Mouse (Mus musculus): ENCODE measurements around the gene Psapl1.
"Not testable (repeated sequence)": the region's sequence is repeated elsewhere in the genome, so short reads cannot be mapped to it uniquely, and the experiment has no call there.

Gene Psapl1

GRCm38 (mm10) chr5:36202781-36203180 lies 1.0 kb upstream of the Psapl1 start:
- DNase-seq (ENCODE audit: extremely low read depth, insufficient read length, low spot score), result no peak

- DNase-seq (ENCODE audit: extremely low read depth, insufficient read length, low spot score), result no peak
These were observed 400 bp upstream of the Psapl1 start for GRCm38 (mm10) chr5:36203421-36203820.

GRCm38 (mm10) chr5:36205397-36205796 lies 1.6 kb downstream of the Psapl1 start:
- no peak for DNase-seq (ENCODE audit: extremely low read depth, insufficient read length, low spot score)

- DNase-seq (ENCODE audit: extremely low read depth, insufficient read length, low spot score), result no peak
These were observed 5.0 kb downstream of the Psapl1 start for GRCm38 (mm10) chr5:36208803-36209202.

DNA sequence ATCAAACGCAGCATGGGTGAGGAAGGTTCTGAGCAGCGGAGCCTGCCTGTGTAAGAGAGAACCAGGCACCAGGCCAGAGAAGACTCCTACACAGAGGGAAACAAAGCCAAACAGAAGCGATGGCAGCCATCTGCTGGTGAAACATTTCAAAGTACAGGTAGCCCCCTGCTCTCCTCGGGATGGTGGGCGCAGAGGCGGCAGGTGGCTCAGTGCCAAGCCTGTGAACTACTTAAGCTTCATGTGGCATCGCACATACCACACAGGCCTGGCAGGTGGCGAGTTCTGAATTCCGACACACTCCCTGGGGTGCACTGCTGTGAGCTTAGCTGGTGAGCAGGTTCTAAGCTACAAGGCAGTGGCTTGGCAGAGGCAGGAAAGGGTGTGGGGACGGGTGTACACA lies 9.5 kb downstream of the Psapl1 start:
- no peak for DNase-seq (ENCODE audit: extremely low read depth, insufficient read length, low spot score)

DNA sequence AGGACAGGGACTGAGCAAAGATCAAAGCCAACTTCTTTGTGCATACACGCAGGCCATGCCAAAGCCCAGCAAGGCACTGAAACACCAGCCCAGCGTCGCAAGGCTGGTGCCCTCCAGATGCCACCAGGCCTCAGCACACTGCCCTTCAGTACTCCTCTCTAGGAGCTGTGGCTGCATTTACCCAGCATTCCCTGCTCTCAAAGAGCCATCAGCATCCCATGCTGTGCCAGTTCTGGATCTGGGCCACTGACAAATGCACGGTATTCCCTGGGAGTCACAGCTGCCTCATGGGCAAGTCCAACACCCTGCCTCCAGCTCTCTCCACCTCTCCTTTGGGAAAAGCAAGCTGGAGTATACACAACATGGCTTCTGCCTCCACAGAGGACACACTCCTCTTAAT lies 16.3 kb downstream of the Psapl1 start:
- DNase-seq (ENCODE audit: extremely low read depth, insufficient read length, low spot score), result no peak

DNA sequence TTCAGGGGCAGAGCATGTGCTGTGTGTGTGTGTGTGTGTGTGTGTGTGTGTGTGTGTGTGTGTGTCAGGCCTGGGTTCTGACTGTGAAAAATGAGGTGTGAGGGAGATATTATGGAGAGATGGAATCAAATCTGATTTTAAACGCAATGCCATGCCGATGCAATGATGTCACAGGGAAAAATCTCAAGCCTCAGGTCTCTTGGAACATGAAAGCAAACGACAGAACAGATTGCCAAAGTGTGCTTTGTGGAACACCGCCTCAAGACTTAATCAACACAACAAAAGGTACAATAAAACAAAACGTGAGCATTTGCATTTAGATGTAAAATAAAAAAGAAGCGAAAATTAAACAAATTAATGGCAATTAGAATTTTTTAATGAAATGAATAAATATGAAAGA lies 16.8 kb downstream of the Psapl1 start:
- no peak for DNase-seq (ENCODE audit: extremely low read depth, insufficient read length, low spot score)

- DNase-seq (ENCODE audit: extremely low read depth, insufficient read length, low spot score), result no peak
These were observed 20.0 kb downstream of the Psapl1 start for GRCm38 (mm10) chr5:36223787-36224186.

- DNase-seq (ENCODE audit: extremely low read depth, insufficient read length, low spot score), result no peak
These were observed 22.0 kb downstream of the Psapl1 start for GRCm38 (mm10) chr5:36225855-36226254.

- no peak for DNase-seq (ENCODE audit: extremely low read depth, insufficient read length, low spot score)
These were observed 22.5 kb downstream of the Psapl1 start for GRCm38 (mm10) chr5:36226296-36226695.

- no peak for DNase-seq (ENCODE audit: extremely low read depth, insufficient read length, low spot score)
These were observed 24.9 kb downstream of the Psapl1 start for GRCm38 (mm10) chr5:36228405-36229370.

DNA sequence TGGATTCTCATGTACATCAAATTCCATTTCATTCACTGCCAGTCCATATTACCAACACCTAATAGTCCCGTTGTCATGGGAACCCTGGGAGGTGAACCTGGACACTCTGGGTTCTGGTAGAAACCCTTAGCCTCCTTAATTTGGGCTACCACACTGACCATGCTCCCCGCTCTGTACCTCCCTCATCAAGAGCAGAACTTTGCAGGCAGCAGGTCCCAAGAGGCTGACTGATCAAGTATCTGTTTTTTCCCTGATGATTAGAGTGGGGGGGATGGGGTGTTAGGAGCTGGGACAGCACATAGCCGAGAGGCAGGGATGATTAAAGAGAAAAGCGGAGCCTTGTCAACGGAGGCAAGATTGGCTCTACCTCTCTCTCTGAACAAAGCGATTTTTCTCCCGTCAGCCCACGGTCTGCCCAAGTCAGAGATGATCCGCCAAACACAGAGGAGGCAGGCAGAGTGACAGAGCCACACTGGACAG lies 26.5 kb downstream of the Psapl1 start:
- DNase-seq (ENCODE audit: extremely low read depth, insufficient read length, low spot score), result no peak

- not testable (repeated sequence) for DNase-seq (ENCODE audit: extremely low read depth, insufficient read length, low spot score)
These were observed 33.7 kb downstream of the Psapl1 start for GRCm38 (mm10) chr5:36237526-36237925.

GRCm38 (mm10) chr5:36248022-36248421 lies 44.2 kb downstream of the Psapl1 start:
- no peak for DNase-seq (ENCODE audit: extremely low read depth, insufficient read length, low spot score)

GRCm38 (mm10) chr5:36252746-36253504 lies 49.1 kb downstream of the Psapl1 start:
- DNase-seq (ENCODE audit: extremely low read depth, insufficient read length, low spot score), result no peak

DNA sequence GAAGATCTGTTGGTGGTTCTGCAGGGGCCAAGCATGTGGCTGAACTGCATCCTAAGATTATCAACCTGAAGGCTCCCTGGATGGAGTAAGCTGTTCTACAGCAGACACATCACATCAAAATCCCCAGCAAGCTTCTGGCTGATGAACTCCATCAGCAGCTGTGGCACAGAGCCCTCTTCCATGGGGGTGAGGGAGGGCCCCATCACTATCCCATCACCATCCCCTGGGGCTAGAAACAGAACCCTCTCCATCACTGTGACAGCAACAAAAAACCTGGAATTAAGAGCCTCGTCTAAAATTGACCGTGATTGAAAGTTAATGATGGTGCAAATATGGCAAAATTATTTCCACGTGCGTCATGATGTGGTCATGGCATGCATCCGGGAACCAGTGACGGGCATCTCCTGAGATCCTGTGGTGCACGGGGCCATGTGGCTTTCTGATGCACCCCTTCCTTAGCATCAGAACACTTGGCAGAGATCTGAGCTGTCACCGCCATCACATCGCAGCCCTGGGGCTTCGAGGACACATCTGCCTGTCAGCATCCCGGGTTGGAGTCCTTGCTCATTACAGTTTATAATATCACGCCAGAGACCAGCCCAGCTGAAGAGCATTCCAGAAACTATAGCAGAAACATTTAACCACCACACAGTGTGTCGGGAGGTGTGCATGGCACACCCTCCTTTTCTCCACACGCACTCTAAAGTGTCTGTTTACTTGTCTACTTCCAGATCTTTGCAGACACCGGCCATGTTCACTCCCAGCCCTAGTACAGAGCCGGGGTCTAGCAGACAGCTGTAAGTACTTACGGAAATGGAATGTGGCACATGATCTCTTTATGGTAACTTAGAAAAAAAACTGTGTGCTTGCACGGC lies 51.1 kb downstream of the Psapl1 start:
- DNase-seq (ENCODE audit: extremely low read depth, insufficient read length, low spot score), result no peak

All from 3134 (cell line).